Mouse (Mus musculus) MEL-GATA-1-ER (cell line): ENCODE results near the gene Lrrc8a.

ENCODE experiments used
- DNase-seq: peaks from one replicate; pipeline ENCODE4 v3.0.0-alpha.2; 2012; ENCODE audit warnings: low read depth; ENCODE audit errors: extremely low read depth

Lrrc8a gene

GRCm38 (mm10) chr2:30261064-30261736 is 23.7 kb downstream of the Lrrc8a start:
- DNase-seq, result no peak

- no peak for DNase-seq
Measured at GRCm38 (mm10) chr2:30261921-30262839, 24.7 kb downstream of the Lrrc8a start.

- DNase-seq, result no peak
Measured at GRCm38 (mm10) chr2:30262840-30263441, 25.4 kb downstream of the Lrrc8a start.

GRCm38 (mm10) chr2:30263811-30264210 is 26.3 kb downstream of the Lrrc8a start:
- DNase-seq, result no peak

GRCm38 (mm10) chr2:30264671-30265519 is 27.4 kb downstream of the Lrrc8a start:
- no peak for DNase-seq

- DNase-seq, result no peak
Measured at GRCm38 (mm10) chr2:30265767-30266253, 28.3 kb downstream of the Lrrc8a start, which contains the start of gene Phyhd1. Phyhd1 (plus strand) TSS chr2:30266203.

- DNase-seq, result no peak
Measured at GRCm38 (mm10) chr2:30266392-30266941, 29.0 kb downstream of the Lrrc8a start.

- DNase-seq, result no peak
Measured at GRCm38 (mm10) chr2:30267466-30267865, 30.0 kb downstream of the Lrrc8a start.

GRCm38 (mm10) chr2:30268371-30268770 is 30.9 kb downstream of the Lrrc8a start:
- no peak for DNase-seq

- no peak for DNase-seq
Measured at GRCm38 (mm10) chr2:30269241-30269990, 31.9 kb downstream of the Lrrc8a start.

GRCm38 (mm10) chr2:30270134-30270533 is 32.6 kb downstream of the Lrrc8a start:
- peak; percentile 73 for DNase-seq

GRCm38 (mm10) chr2:30280743-30281142 is 43.2 kb downstream of the Lrrc8a start, which contains the start of gene Gm28038:
Gm28038 (plus strand) TSS chr2:30281043.
- no peak for DNase-seq

- DNase-seq, result no peak
Measured at GRCm38 (mm10) chr2:30281651-30282050, 44.1 kb downstream of the Lrrc8a start.

GRCm38 (mm10) chr2:30283193-30283592 is 45.7 kb downstream of the Lrrc8a start:
- no peak for DNase-seq

GRCm38 (mm10) chr2:30285004-30285403 is 47.5 kb downstream of the Lrrc8a start:
- DNase-seq, result no peak

GRCm38 (mm10) chr2:30285416-30286181 is 48.1 kb downstream of the Lrrc8a start:
- no peak for DNase-seq

GRCm38 (mm10) chr2:30286192-30287026 is 48.9 kb downstream of the Lrrc8a start, which contains the start of the genes Dolk and Nup188:
Dolk (minus strand) TSS chr2:30286334.
Nup188 (plus strand) TSS chr2:30286397.
- peak; percentile 53 for DNase-seq

GRCm38 (mm10) chr2:30287027-30287373 is 49.5 kb downstream of the Lrrc8a start:
- DNase-seq, result no peak
